Mouse (Mus musculus) mouse embryonic stem cell (cell line): Measurements from ENCODE around the gene Ndufa10.

Experiments used
- in situ Hi-C, 2 experiments: fragments of 300-500 bp; cut with MboI; formaldehyde crosslinking; loops; 1 replicate in 1 of 2; 3 replicates in 1 of 2; pipeline ENCODE4 v1.14.3; 2019 to 2020; ENCODE audit warnings: low sequenced_read_pairs in 2 of 2, low pct_unique_long_range_greater_than_20kb in 1 of 2, mixed read lengths in 1 of 2; ENCODE audit not compliant: unreplicated experiment in 1 of 2

Gene Ndufa10

DNA sequence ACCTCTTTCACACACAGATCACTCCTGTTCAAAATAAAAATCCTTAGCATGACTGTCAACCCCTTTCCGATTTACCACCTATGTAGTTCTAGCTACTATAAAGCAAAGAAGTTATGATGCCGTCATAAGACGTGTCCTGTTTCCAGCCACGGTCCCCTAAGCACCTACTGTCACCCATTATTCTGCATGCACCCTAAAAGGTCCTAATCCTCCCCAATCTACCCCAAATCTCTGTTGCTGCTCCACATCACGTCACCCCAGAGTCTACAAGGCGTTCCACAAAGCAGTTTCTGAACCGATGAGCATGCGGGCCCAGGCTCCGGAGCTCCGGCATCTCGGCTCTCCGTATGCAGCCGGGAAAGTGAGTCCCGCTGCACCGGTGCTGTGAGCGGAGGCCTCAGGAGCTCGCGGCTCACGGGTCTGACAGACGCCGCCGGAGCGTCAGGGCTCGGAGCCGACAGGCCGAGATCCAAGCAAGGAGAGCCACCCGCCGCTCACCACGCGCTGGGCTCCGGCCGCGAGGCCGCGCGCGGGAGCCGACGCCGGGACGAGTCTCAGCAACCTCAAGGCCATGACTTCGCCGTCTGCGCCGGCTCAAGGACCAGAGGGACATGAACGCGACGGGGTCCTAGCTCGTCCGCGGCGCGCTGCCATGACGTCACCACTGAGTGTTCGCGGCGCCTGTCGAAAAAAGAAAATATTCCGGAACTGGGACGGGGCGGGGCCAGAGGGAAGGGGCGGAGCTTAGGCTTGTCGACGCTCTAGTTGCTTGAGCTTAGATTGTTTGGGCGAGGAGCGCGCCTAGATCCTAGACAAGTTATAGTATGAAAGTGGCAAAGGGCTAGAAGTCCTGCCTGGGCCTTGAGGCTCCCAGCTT lies at the start of gene Ndufa10:
Gene Ndufa10 (minus strand): TSS at position 696 of the 877 bp plus-strand sequence.
- in situ Hi-C loops = loop anchor here in 1 of 2 experiments (25.0 kb wide), 1 partner anchor 561 kb away; no protein-coding TSS in a partner anchor

DNA sequence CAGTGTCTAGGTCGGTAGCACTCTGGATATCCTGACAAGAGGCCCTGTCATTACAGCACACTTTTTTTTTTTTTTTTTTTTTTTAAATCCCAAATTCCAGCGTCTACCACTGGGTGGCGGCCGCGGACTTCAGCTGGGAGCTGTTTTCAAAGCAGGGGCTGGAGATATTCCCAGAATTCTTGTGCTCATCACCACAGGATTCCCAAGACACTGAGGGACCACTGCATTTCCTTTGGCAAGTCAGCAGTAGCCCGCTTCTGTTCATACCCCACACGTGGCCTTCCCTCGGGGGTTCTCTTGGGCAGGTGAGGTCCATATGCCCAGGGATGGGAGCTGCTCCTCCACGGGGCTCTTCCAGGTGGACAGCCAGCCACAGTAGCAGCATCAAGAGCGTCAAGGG lies 47.7 kb upstream of the Ndufa10 start:
- in situ Hi-C loops = loop anchor here in 1 of 2 experiments (5.0 to 25.0 kb wide), 2 partner anchors 86 to 466 kb away; partner anchors contain the start of gene Olfr1410

DNA sequence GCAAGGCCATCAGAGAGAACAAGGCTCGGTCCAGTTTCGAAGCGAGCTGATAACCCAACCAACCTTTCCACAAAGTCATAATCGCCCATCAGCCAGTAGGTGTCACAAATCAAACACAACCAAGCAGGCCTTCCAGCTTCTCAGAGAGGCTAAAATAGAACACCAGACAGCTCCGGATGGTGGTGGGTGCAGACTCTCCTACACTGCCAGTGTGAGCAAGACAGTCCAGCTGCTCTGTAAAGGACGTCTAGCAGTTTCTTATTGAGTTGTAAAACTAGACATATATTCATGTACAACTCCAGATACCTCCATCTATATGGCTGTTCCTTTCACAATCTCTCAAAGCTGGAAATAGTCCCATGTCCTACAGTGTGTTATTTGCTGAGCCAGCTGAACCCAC lies 45.4 kb upstream of the Ndufa10 start:
- in situ Hi-C loops = loop anchor here in 1 of 2 experiments (25.0 kb wide), 1 partner anchor 468 kb away; no protein-coding TSS in a partner anchor

DNA sequence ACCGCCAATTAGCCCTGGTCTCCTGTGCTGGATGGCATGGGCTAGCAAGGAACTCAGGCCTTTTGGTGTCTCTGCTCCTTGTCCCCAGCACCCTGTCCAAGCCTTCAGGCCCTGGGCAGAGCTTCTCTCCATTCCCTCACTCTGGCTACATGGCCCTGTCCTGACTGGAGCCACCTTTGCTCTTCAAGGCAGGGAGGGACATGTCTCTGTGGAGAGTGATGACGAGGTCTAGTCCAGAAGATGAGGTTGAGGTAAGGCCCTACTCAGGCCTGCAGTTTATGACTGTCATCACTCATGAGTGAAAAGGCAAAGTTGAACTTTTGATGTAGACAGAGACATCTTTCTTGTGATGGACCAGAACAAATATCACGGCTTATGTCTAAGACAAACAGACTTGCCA lies 44.9 kb upstream of the Ndufa10 start, which contains the start of gene Olfr1414:
Gene Olfr1414 (minus strand): TSS at position 101 of the 400 bp plus-strand sequence.
- in situ Hi-C loops = loop anchor here in 1 of 2 experiments (25.0 kb wide), 1 partner anchor 469 kb away; no protein-coding TSS in a partner anchor

DNA sequence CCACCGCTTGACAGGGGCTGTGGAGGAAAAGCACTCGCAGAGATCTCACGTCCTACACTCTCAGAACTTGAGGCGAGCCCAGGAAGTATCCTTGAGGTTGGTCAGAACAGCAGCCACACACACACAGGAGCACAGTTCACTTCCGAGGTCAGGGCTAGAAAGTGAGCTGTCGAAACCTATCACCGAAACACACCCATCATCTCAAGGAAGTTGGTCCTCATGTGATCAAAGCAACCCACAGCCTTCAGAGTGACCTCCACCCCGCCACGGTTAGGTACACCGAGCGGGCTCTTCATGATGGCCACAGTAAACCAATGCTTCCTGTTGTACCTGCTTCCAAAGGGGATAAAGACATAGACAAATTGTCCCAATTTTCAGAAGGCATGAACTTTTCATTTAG lies 41.7 kb upstream of the Ndufa10 start:
- in situ Hi-C loops = loop anchor here in 1 of 2 experiments (25.0 kb wide), 1 partner anchor 472 kb away; no protein-coding TSS in a partner anchor

DNA sequence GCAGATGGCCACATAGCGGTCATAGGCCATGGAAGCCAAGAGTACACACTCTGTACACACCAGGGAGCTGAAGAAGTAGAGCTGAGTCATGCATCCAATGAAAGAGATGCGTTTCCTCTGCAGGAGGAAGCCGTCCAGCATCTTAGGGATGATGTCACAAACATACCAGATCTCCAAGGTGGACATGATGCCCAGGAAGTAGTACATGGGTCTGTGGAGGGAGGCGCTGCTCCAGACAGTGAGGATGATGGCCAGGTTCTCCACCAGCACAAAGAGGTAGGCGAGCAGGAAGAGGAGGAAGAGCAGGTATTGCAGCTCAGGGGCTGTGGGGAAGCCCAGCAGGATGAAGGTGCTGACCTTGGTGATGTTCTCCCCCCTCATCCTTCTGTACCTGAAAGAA lies 38.0 kb upstream of the Ndufa10 start:
- in situ Hi-C loops = loop anchor here in 1 of 2 experiments (25.0 kb wide), 1 partner anchor 476 kb away; no protein-coding TSS in a partner anchor

DNA sequence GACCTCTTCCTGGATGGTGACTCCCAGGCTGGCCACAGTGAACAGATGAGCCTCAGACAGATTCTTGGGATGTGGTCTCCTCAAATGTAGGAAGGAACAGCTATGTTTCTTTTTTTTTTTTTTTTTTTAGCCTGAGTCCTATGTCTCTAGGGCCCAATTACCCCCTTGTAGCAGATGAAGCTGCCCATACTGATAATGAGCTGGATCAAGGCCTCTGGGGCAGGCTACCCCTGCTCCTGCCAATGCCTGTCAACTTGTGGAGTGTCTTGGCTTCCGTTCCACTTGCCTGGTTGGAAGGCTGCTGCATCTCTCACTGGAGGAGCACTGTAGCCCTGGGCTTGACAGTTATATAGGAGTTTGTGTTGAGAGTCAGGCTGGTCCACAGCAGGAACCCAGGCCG lies 22.3 kb upstream of the Ndufa10 start, which contains the start of gene Olfr1415:
Gene Olfr1415 (minus strand): TSS at position 101 of the 400 bp plus-strand sequence.
- in situ Hi-C loops = no loop called here

DNA sequence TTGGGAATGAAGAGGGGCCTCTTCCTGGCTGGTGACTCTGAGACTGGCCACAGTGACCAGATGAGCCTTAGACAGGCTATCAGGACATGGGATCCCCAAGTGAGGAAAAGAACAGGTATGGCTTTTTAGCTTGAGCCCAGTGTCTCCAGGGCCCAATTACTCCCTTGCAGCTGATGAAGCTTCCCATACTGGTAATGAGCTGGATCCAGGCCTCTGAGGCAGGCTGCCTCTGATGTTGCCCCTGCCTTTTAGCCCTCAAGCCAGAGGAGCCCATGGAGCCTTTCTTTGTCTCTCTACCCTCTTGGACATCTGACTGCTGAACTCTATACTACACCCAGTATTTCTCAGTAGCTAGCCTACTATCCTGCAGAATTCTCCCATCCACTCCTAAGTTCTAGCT lies 11.4 kb upstream of the Ndufa10 start, which contains the start of gene Olfr1416:
Gene Olfr1416 (minus strand): TSS at position 101 of the 400 bp plus-strand sequence.
- in situ Hi-C loops = no loop called here

DNA sequence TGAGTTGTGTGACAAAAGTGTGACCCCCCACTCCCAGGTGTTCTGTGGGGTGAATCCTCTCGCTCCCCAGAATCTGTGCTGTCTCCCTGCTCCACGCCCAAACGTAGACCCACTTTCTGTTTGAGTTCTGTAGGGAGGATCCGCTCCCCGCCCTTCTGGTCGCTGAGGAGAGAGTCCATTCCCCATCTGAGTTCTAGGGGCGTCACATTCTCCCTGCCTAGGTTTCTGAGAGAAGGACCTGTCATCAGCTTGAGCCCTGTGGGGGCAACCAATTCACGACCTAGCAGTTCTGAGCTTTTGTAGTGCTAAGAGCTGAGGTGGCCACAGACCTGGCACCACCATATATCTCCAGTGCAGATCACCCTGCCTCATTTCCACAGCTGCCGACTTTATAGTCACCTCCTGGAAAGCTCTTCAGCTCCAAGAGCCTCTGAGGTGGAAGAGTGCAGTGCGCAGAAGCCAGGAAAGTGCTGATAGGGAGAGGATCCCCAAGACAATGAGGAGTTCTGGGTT lies 462 bp upstream of the Ndufa10 start:
- in situ Hi-C loops = loop anchor here in 1 of 2 experiments (25.0 kb wide), 1 partner anchor 562 kb away; no protein-coding TSS in a partner anchor

DNA sequence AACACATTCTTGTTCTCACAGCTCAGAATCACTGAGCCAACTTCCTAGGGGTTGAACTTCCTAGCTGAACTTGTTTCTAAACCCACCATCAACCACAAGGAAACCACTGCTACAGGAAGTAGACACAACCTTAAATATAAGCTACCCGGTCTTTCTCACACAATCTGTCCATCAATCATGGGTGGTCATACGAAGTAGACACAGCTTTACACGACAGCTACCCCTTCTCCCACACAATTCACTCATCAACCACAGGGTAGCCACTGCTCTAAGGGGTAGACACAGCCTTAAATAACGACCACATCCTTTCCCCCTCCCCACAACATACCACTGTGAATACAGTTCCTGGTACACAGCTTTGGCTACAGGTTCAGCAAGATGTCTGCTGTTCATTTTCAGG lies 4.8 kb downstream of the Ndufa10 start:
- in situ Hi-C loops = loop anchor here in 1 of 2 experiments (25.0 kb wide), 1 partner anchor 557 kb away; no protein-coding TSS in a partner anchor

DNA sequence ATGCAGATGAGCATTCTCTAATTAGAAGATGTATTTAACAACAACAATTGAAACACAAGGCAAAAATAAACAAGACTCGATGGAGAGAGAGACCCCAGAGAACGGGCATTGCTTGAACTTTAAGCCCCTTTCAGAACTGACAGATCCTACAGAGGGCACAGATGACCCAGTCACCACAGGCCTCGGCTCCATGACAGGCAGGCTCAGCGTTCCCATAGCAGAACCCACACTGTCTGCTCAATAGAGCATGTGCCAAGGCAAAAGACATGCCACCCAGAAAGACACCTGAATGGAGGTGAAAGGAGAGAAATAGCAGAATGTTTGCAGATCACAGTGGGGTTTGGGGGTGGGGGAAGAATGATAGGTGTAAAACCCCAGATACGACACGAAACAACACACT lies 15.2 kb downstream of the Ndufa10 start:
- in situ Hi-C loops = loop anchor here in 1 of 2 experiments (25.0 kb wide), 1 partner anchor 546 kb away; no protein-coding TSS in a partner anchor

DNA sequence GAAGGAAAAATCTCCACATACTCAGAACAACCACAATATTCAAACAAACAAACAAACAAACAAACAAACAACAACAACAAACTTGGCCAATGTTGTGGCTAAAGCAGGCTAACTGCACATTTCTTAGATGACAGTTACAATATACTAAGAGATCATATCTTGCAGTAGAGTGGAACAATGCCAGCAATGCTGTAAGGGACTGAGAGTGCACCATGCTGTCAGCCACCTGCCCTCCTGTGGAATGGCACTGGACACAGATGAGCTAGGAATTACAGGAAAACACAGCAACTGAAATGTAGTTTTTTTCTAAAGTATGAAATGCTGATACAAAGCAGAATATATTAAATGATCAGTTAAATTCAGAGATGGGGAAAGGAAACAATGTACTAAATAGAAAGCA lies 15.9 kb downstream of the Ndufa10 start:
- in situ Hi-C loops = loop anchor here in 1 of 2 experiments (25.0 kb wide), 1 partner anchor 545 kb away; no protein-coding TSS in a partner anchor

DNA sequence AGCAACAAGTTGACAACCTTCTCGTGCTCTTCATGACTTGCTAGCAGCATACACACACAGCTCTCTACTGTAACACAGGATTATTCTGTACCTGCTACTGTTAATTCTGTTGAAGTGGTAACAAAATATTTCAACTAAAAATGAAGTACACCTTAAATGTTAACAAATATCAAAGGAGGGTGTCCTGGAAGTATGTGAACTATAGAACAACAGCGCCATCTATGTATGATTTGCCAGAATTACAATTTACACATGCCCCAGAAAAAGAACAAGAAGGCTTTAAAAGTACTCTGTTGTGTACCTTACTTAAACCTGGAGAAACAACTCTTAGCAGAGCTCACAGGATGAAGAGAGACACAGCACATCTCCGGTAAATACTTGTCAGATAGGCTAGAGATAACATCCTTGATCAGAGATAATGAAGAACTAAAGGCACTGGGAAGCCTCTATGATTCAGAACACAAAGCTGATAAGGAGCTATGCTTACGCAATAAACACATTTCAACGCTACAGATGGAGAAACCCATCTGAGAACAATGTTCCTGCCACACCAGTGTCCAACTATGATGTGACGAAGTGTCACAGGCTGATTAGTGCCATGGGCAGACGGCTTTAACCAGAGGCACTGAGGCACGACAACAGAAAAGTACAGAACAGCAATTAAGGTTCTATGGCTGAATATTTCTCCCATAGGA lies 19.8 kb downstream of the Ndufa10 start:
- in situ Hi-C loops = loop anchor here in 1 of 2 experiments (25.0 kb wide), 1 partner anchor 542 kb away; no protein-coding TSS in a partner anchor

DNA sequence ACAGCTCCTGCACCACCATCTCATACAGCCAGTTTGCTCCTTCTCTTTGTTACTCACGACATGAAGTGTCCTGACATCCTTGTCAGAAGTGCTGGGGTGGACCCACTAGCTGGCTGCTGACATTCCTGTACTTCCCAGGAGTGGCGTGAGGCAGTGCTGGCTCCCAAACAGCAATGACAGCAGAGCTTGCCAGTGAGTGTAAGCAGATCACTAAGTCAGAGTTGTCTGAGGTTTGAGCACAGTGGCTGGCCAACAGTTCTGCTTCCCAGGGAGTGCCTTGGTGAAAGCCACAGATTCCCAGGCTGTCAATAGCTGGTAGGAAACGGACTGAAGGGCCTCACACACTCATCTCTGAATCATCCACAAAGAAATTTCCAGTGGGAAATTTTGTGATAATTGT lies 25.4 kb downstream of the Ndufa10 start:
- in situ Hi-C loops = no loop called here

DNA sequence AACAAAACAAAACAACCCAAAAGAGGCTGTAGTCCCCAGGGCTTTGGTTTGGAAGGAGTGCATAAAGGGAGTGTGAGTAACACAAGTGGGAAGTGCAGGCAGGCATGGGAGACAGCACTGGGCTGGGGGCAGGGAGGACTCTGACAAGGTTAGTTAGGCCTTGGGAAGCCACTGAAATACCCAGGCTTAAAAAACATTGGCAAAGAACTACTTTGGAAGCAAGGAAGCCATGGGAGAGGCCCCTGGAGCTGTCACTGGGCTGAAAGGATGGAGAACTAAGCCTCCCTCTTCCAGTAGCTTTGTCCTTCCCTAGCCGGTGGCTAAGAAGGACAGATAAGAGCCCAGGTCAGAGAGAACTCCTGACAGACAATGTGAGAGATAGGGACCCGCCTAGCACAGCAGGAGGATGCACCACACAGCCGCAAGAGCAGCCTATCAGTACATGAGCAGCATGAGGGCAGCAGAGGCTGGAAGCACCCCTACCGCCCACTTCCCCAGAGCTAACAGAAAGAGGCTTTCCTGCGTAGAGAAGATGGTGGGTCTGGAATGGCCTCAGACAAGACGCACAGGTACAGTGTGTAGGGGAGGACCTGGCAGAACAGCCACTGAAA lies 32.1 kb downstream of the Ndufa10 start:
- in situ Hi-C loops = no loop called here

DNA sequence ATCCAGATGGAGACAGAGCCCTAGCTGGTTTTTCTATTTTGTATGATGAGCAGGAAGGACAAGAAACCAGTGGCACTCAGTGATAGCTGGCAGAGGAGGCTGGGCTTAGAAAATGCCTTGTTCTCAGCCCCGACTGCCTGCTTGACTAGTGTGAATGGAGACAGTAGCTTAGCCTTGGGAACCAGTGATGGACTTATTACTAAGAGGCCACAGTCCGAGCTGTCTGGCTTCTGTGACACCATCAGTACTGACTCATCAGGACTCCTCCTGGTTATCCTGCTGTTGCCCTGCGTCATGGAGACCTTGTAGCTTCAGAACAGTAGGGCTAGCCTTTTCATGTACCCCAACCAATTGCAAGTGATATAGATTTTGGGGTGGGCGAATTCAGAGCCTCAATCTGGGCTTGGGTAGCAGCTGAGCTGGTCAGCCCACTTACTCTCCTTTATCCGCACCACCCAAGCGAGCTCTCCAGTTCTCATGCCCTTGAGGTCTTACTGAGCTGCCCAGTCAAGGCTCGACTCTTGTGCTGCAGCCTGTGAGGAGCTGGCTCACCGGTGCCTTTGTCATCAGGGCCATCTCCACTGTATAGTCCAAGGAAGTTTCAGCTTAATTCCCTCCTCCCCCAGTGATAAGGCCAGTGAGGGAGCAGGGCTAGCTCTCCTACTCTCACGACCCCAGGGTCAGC lies 33.5 kb downstream of the Ndufa10 start:
- in situ Hi-C loops = no loop called here

DNA sequence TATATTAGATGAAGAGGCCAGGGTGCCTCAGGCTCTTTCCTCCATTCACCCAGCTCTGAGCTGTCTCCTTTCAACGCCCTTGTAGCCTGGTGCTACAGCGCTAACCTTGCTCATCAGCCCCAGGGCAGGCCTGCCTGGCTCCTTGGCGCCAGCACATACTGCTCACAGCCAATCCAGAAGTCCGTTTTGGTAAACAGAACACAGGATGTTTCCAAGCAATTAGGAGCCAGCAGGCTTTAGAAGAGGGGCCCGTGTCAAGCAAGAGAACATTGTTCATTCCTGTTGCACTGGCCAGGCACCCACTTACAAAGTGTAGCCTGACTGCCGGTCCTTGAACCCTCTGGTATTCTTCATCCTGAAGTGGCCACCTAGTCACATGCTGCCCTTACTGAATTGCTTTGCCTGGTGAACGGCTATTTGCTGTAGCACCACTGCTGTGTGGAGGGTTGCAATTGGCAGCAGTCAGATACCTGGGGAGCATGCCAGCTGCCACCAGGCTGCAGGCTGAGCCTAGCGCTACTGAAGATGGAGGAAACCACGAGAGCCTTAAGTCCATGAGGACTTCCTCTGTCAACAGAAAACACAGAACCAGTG lies 35.9 kb downstream of the Ndufa10 start:
- in situ Hi-C loops = no loop called here
